Mouse (Mus musculus) left cerebral cortex, adult 8-10 months (tissue): ENCODE data around the gene Mtfr2. TPM values are rescaled to one million over a fixed set of nuclear protein-coding genes. Genes with fewer than 3 reads are reported as not detected.

ENCODE experiments used
- DNase-seq, 2 experiments: peaks; one replicate each; pipeline ENCODE4 v3.0.0; 2022; ENCODE audit warnings: low spot score in 2 of 2
- total RNA-seq, 4 experiments: library from RNA; stranded (reverse); gene quantifications; 2 replicates each; pipeline ENCODE4 v1.2.4; 2022

Gene Mtfr2
- total RNA-seq, 4 experiments from 2014 or later = 0.41 to 0.63 (median 0.54) TPM

- no peak for DNase-seq
Observed at GRCm38 (mm10) chr10:20379071-20379735, 31.6 kb downstream of the Mtfr2 start.

- peak in 1 of 2 experiments; percentile 34 for DNase-seq
Observed at GRCm38 (mm10) chr10:20380798-20381197, 33.2 kb downstream of the Mtfr2 start.

GRCm38 (mm10) chr10:20381352-20381751 lies 33.8 kb downstream of the Mtfr2 start:
- no peak for DNase-seq

- DNase-seq = no peak
Observed at GRCm38 (mm10) chr10:20382807-20383419, 35.3 kb downstream of the Mtfr2 start.

- DNase-seq = no peak
Observed at GRCm38 (mm10) chr10:20390568-20390967, 43.0 kb downstream of the Mtfr2 start.

- no peak for DNase-seq
Observed at GRCm38 (mm10) chr10:20394815-20395214, 47.2 kb downstream of the Mtfr2 start.

GRCm38 (mm10) chr10:20395778-20396177 lies 48.2 kb downstream of the Mtfr2 start:
- no peak for DNase-seq

- no peak for DNase-seq
Observed at GRCm38 (mm10) chr10:20398224-20398623, 50.7 kb downstream of the Mtfr2 start.

- DNase-seq = no peak
Observed at GRCm38 (mm10) chr10:20398641-20399390, 51.2 kb downstream of the Mtfr2 start.

GRCm38 (mm10) chr10:20400406-20400805 lies 52.8 kb downstream of the Mtfr2 start:
- DNase-seq = no peak

GRCm38 (mm10) chr10:20402941-20403340 lies 55.4 kb downstream of the Mtfr2 start:
- no peak for DNase-seq

- DNase-seq = no peak
Observed at GRCm38 (mm10) chr10:20405471-20405870, 57.9 kb downstream of the Mtfr2 start.

- no peak for DNase-seq
Observed at GRCm38 (mm10) chr10:20408336-20408735, 60.8 kb downstream of the Mtfr2 start.

- no peak for DNase-seq
Observed at GRCm38 (mm10) chr10:20409181-20409580, 61.6 kb downstream of the Mtfr2 start.

Other genes with a start within 250 kb of the Mtfr2 start
- 100 to 1,000 TPM; 124 to 135 (median 130) TPM for gene Map7, start 199.3 kb upstream of the Mtfr2 start, total RNA-seq
- 100 to 1,000 TPM; 121 to 128 (median 124) TPM for gene Bclaf1, start 35.3 kb upstream of the Mtfr2 start, total RNA-seq